Mouse (Mus musculus): ENCODE measurements around the gene Defb36.

DNA sequence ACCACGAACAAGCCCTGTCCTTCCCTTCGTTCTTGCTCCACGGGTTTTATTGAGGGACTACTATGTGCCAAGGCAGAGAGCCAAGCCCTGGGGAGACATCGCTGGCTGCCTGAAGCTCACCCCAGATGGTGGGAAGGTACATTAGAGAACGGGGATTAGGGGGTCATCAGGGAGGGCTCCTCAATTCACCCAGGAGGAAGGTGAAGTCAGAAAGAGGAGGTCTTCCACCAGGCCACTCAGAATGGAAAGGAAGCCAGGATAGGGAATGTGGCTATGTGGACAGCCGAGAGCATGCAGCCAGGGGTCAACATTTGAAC is 32.8 kb downstream of the Defb36 start:
- TF ChIP-seq TAL1 (conservative IDR thresholded peaks at IDR 0.05; ENCODE audit: low read depth, low read length) (no peak), CTCF (IDR thresholded peaks at IDR 0.05; ENCODE audit: low read depth, low read length) (no peak)

All from G1E (cell line).